Mouse (Mus musculus) lung, adult 2 months (tissue): ENCODE data around the gene Snx18.

ENCODE experiments used
- CTCF ChIP-seq: fragments of 200-500 bp; IDR thresholded peaks from 2 replicates; pipeline ENCODE4 v1.5.1; 2011; ENCODE audit warnings: mild to moderate bottlenecking, low read length, control low read depth; ENCODE audit not compliant: insufficient read depth
- POLR2A ChIP-seq: fragments of 200-500 bp; IDR thresholded peaks from 2 replicates; pipeline ENCODE4 v1.6.1; 2011; ENCODE audit warnings: low read depth, mild to moderate bottlenecking, control low read depth, low read length, borderline replicate concordance; ENCODE audit errors: extremely low read depth

DNA sequence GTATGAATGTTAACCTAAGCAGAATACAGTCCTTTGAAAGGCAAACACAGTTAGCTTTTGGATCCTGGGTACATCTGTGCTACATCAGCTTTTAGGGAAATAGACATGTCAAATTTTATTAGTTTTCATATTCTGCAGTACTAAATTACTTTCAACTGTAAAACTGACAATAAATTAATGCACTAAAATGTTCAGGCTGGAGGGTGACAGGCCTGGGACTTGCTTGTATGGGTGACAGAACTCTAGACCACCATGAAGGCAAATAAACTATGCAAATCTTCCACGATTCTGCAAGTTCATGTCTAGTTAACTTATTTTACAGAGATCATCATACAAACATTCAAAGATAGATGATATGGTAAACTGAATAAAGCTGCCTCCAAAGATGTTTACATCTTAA lies 36.3 kb downstream of the Snx18 start:
- TF ChIP-seq CTCF (no peak), POLR2A (no peak)
